Mouse (Mus musculus): ENCODE data around the gene Oser1. TPM values are rescaled to one million over a fixed set of nuclear protein-coding genes. Genes with fewer than 3 reads are reported as not detected.

The Oser1 gene
- total and polyA plus RNA-seq, 2 experiments from 2014 or later = 26.6 to 57.3 TPM

DNA sequence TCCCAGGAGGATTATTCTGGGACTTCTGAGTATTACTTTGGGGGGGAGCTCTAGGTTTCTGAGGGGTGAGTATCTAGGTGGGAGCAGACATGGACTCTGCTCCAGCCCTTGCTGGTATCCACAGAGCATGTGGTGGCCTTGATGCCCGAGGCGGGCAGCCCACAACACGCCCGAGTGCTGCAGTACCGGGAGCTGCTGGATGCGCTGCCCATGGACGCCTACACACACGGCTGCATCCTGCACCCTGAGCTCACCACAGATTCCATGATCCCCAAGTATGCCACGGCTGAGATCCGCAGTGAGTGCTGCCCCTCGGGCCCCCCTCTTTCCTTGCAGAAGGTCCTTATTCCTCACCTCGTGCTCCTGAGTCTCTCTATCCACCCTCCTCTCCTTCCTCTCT, 22.9 kb upstream of the Oser1 start:
- no peak for TF ChIP-seq CTCF (IDR thresholded peaks at IDR 0.05; ENCODE audit: low read depth)
- ATAC-seq (no peak), DNase-seq (no peak)
- Histone ChIP-seq H3K4me1 (ENCODE audit: insufficient read depth) (no peaks in the 10 kb centered on the region), H3K36me3 (ENCODE audit: insufficient read depth) (peaks cover 39% of the 10 kb centered on the region), H3K4me3 (ENCODE audit: low read depth, low read length) (no peak overlapping the region), H3K27ac (ENCODE audit: low read depth, low read length) (no peak overlapping the region), H3K9ac (no peak overlapping the region), H3K27me3 (ENCODE audit: insufficient read depth, low read length) (no peaks in the 10 kb centered on the region), H3K9me3 (ENCODE audit: low read length) (no peaks in the 10 kb centered on the region), H3K4me2 (ENCODE audit: low read depth) (no peak overlapping the region)
- 83% methylated on average over 12 of the region's 12 CpGs for WGBS

DNA sequence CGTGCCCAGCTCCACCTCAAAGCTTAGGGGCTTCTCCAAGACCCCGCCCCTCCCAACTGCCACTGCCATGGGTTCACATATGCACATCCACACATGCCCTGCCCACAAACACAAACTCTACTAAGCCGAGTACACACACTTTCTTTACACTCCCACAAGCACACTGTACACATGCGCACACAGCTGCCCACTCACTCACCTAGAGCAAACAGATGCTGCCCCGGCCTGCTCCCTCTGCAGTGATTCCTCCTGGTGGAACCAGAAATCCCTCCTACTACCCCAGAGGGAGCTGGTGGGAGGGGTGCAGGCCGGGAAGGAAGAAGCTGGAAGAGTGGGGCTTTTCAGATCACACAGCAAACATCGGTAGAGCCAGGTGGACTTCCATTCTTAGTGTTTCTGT, 19.5 kb upstream of the Oser1 start:
- no peaks in the 10 kb centered on the region for H3K9me3 ChIP-seq (ENCODE audit: low read length)
- peaks cover 12% of the 10 kb centered on the region for H3K4me1 ChIP-seq (ENCODE audit: insufficient read depth)
- H3K36me3 ChIP-seq (ENCODE audit: insufficient read depth) = peaks cover 24% of the 10 kb centered on the region; the same call in 1 of the 2 replicates
- no peak overlapping the region for H3K9ac ChIP-seq
- no peak for ATAC-seq
- 71% methylated on average over 7 of the region's 7 CpGs for WGBS
- no peak for DNase-seq
- H3K27ac ChIP-seq (ENCODE audit: low read depth, low read length) = no peak overlapping the region
- no peak for TF ChIP-seq CTCF (IDR thresholded peaks at IDR 0.05; ENCODE audit: low read depth)
- H3K4me2 ChIP-seq (ENCODE audit: low read depth) = no peak overlapping the region
- H3K4me3 ChIP-seq (ENCODE audit: low read depth, low read length) = no peak overlapping the region
- no peaks in the 10 kb centered on the region for H3K27me3 ChIP-seq (ENCODE audit: insufficient read depth, low read length)

DNA sequence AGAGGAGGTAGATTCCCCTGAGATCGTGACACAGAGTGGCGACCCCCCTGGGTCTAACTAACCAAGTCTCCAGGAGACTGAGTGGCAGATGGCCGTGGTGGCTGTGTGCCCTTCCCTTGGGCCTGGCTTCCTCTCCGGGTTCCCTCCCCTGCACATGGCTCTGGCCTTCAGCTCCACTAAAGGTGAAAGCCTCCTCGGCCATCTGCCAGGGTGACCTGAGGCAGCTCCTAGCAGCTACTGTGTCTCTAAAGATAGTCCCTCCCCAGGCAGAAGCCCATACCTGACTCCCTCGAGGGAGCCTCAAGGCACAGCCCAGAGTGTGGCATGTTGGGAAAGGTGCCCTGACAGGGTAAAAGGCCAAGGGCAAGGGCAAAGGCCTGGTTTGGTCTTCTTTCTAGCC, 19.0 kb upstream of the Oser1 start:
- Histone ChIP-seq H3K4me3 (ENCODE audit: low read depth, low read length) (no peak overlapping the region), H3K4me2 (ENCODE audit: low read depth) (no peak overlapping the region), H3K27ac (ENCODE audit: low read depth, low read length) (no peak overlapping the region), H3K27me3 (ENCODE audit: insufficient read depth, low read length) (no peaks in the 10 kb centered on the region), H3K9ac (no peak overlapping the region), H3K36me3 (ENCODE audit: insufficient read depth) (peaks cover 24% of the 10 kb centered on the region; the same call in 1 of the 2 replicates), H3K9me3 (ENCODE audit: low read length) (no peaks in the 10 kb centered on the region), H3K4me1 (ENCODE audit: insufficient read depth) (peaks cover 12% of the 10 kb centered on the region)
- DNase-seq (no peak), ATAC-seq (no peak)
- TF ChIP-seq CTCF (IDR thresholded peaks at IDR 0.05; ENCODE audit: low read depth) = no peak
- WGBS = 72% methylated on average over 6 of the region's 6 CpGs

DNA sequence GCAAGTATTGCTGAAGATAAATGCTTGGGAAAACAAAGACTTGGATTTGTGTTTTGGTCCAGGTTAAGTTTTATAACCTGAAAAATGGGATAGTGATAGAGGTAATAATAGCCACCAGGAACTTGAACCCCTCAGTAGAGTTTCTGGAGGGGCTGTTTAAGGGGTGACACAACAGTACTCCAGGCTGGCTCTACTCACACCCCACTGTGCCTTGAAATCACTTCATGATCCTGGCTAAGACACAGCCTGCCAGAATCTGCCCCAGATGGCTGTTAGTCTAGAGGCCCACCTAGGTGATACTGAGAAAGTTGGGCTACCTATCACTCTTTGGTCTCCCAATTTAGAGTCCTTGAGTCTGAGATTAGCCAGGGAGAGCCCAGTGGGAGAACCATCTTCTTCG, 15.0 kb upstream of the Oser1 start:
- Histone ChIP-seq H3K9ac (peak overlapping the region; percentile 94; the same call in 1 of the 2 replicates), H3K27ac (ENCODE audit: low read depth, low read length) (no peak overlapping the region), H3K27me3 (ENCODE audit: insufficient read depth, low read length) (no peaks in the 10 kb centered on the region), H3K4me2 (ENCODE audit: low read depth) (peak overlapping the region; percentile 72), H3K4me1 (ENCODE audit: insufficient read depth) (peaks cover 18% of the 10 kb centered on the region), H3K4me3 (ENCODE audit: low read depth, low read length) (peak overlapping the region; percentile 90), H3K9me3 (ENCODE audit: low read length) (no peaks in the 10 kb centered on the region), H3K36me3 (ENCODE audit: insufficient read depth) (peaks cover 9% of the 10 kb centered on the region; the same call in 1 of the 2 replicates)
- DNase-seq = no peak
- no peak for ATAC-seq
- TF ChIP-seq CTCF (IDR thresholded peaks at IDR 0.05; ENCODE audit: low read depth) = no peak
- 73% methylated on average over 1 of the region's 1 CpGs for WGBS

DNA sequence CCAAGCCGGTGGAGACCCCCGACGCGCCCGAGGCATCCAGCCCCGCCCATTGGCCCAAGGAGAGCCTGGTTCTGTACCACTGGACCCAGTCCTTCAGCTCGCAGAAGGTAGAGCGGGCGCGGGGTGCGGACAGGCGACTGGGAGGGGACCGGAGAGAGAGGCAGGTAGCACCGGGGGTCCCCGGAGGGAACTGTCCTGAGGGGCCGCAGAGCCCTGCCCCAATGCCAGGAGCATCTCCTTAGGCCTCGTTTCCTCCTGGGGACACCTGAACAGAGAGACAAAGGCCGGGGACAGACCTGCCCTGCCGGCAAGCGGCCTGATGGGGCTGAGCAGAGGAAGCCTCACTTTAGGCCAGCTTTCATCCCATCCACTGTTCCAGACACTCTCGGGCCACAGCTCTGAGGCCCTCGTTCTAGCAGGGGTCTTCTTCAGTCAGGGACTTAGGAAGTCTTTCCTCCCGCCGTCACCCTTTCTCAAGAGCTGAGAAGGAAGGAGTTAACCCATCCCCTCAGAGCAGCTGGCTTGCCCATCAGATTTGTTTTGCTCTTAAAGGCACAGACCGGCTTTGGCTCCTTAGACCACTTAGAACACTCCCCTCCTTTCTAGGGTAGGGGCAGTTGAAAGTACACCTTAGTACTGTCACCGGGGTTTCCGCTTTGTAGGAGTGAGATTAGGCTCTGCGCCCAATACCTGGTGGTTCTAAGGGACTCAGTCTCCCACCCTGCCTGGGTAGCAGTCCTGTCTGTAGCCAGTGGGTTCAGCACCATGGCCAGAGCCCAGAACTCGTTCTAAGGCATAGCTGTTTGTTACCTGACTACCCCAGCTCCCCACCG, 14.3 kb upstream of the Oser1 start:
- H3K4me2 ChIP-seq (ENCODE audit: low read depth) = peak overlapping the region; percentile 72
- H3K36me3 ChIP-seq (ENCODE audit: insufficient read depth) = peaks cover 4% of the 10 kb centered on the region; the same call in 1 of the 2 replicates
- TF ChIP-seq CTCF (IDR thresholded peaks at IDR 0.05; ENCODE audit: low read depth) = no peak
- WGBS = 1% methylated on average over 30 of the region's 30 CpGs
- H3K4me3 ChIP-seq (ENCODE audit: low read depth, low read length) = peak overlapping the region; percentile 90
- ATAC-seq (peak; percentile 60), DNase-seq (peak; percentile 69)
- peaks cover 18% of the 10 kb centered on the region for H3K4me1 ChIP-seq (ENCODE audit: insufficient read depth)
- H3K9ac ChIP-seq = peak overlapping the region; percentile 94
- no peaks in the 10 kb centered on the region for H3K27me3 ChIP-seq (ENCODE audit: insufficient read depth, low read length)
- H3K27ac ChIP-seq (ENCODE audit: low read depth, low read length) = peak overlapping the region; percentile 88
- H3K9me3 ChIP-seq (ENCODE audit: low read length) = no peaks in the 10 kb centered on the region

DNA sequence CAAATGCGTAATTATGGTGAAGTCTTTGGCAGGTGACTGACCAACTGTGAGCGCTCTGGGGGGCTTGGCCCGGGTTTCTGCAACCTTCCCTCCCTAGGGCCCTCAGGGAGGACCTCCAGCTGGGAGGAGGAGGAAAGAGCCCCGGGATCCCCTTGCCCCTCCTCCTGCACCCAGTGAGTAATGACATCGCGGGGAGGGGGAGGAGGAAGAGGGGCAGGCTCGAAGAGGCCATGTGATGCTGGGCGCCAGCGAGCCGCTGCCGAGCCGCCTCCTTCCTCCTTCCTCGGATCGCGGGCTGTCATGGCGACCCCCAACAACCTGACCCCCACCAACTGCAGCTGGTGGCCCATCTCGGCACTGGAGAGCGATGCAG, 13.7 kb upstream of the Oser1 start, which contains the start of gene Gdap1l1:
Gene Gdap1l1 (plus strand): TSS at position 231 of the 373 bp plus-strand sequence.
- Histone ChIP-seq H3K4me2 (ENCODE audit: low read depth) (peak within 1 kb of the TSS; percentile 72), H3K27me3 (ENCODE audit: insufficient read depth, low read length) (no peaks in the 10 kb centered on the region), H3K27ac (ENCODE audit: low read depth, low read length) (peak within 1 kb of the TSS; percentile 88), H3K9me3 (ENCODE audit: low read length) (no peaks in the 10 kb centered on the region), H3K9ac (peak within 1 kb of the TSS; percentile 94), H3K36me3 (ENCODE audit: insufficient read depth) (peaks cover 3% of the 10 kb centered on the region; the same call in 1 of the 2 replicates), H3K4me3 (ENCODE audit: low read depth, low read length) (peak within 1 kb of the TSS; percentile 90), H3K4me1 (ENCODE audit: insufficient read depth) (peaks cover 18% of the 10 kb centered on the region)
- WGBS = 6% methylated on average over 18 of the region's 18 CpGs
- TF ChIP-seq CTCF (IDR thresholded peaks at IDR 0.05; ENCODE audit: low read depth) = no peak
- DNase-seq = peak; percentile 84
- peak; percentile 94 for ATAC-seq

GRCm38 (mm10) chr2:163437800-163438199, 13.3 kb upstream of the Oser1 start:
- WGBS = 26% methylated on average over 4 of the region's 4 CpGs

More at GRCm38 (mm10) chr2:163437800-163438199, 13.3 kb upstream of the Oser1 start:
- Histone ChIP-seq H3K36me3 (ENCODE audit: insufficient read depth) (peaks cover 3% of the 10 kb centered on the region; the same call in 1 of the 2 replicates), H3K27ac (ENCODE audit: low read depth, low read length) (peak overlapping the region; percentile 88), H3K9me3 (ENCODE audit: low read length) (no peaks in the 10 kb centered on the region), H3K9ac (peak overlapping the region; percentile 94), H3K4me2 (ENCODE audit: low read depth) (peak overlapping the region; percentile 72), H3K27me3 (ENCODE audit: insufficient read depth, low read length) (no peaks in the 10 kb centered on the region), H3K4me3 (ENCODE audit: low read depth, low read length) (peak overlapping the region; percentile 90), H3K4me1 (ENCODE audit: insufficient read depth) (peaks cover 18% of the 10 kb centered on the region)
- TF ChIP-seq CTCF (IDR thresholded peaks at IDR 0.05; ENCODE audit: low read depth) = no peak
- DNase-seq = no peak
- ATAC-seq = peak; percentile 3; the same call in 1 of the 2 replicates
